Mouse (Mus musculus) liver, embryonic 13.5 days (tissue): Measurements from ENCODE around the gene Olfr266. TPM values are rescaled to one million over a fixed set of nuclear protein-coding genes. Genes with fewer than 3 reads are reported as not detected.

ENCODE experiments used
- ATAC-seq: fragments of 200-750 bp; cut with Nextera tagmentation; 2 replicates; pipeline ENCODE4 v1.8.0; 2017; ENCODE audit warnings: low read depth, mild to moderate bottlenecking, moderate number of reproducible peaks, moderate library complexity
- DNase-seq: peaks from one replicate; pipeline ENCODE4 v3.0.0; 2022
- H3K27ac ChIP-seq: fragments of 300-500 bp; sonication (generic); 2 replicates; pipeline ENCODE4 v1.5.1; 2015; ENCODE audit warnings: moderate library complexity, mild to moderate bottlenecking, inconsistent platforms
- H3K27me3 ChIP-seq: fragments of 300-500 bp; sonication (generic); 2 replicates; pipeline ENCODE4 v1.6.1; 2015; ENCODE audit warnings: mild to moderate bottlenecking, inconsistent platforms
- H3K36me3 ChIP-seq: fragments of 300-500 bp; sonication (generic); 2 replicates; pipeline ENCODE4 v1.6.1; 2015; ENCODE audit warnings: mild to moderate bottlenecking, inconsistent platforms
- H3K4me1 ChIP-seq: fragments of 300-500 bp; sonication (generic); replicated peaks from 2 replicates; pipeline ENCODE4 v1.6.1; 2015; ENCODE audit warnings: inconsistent platforms
- H3K4me2 ChIP-seq: fragments of 300-500 bp; sonication (generic); 2 replicates; pipeline ENCODE4 v1.6.1; 2015; ENCODE audit warnings: inconsistent platforms, mild to moderate bottlenecking, moderate library complexity
- H3K4me3 ChIP-seq: fragments of 300-500 bp; sonication (generic); replicated peaks from 2 replicates; pipeline ENCODE4 v1.5.1; 2015; ENCODE audit warnings: mild to moderate bottlenecking, inconsistent platforms
- H3K9ac ChIP-seq: fragments of 300-500 bp; sonication (generic); 2 replicates; pipeline ENCODE4 v1.6.1; 2015; ENCODE audit warnings: mild to moderate bottlenecking, inconsistent platforms
- H3K9me3 ChIP-seq: fragments of 300-500 bp; sonication (generic); replicated peaks from 2 replicates; pipeline ENCODE4 v1.6.1; 2016; ENCODE audit warnings: inconsistent platforms
- WGBS: fragments of 180-500 bp; shearing (Covaris S2); methylation state at CpG from one replicate; pipeline ENCODE4 v1.1.7; 2015; ENCODE audit not compliant: insufficient replicate concordance; 5-methylcytosine and 5-hydroxymethylcytosine counted together
- polyA plus RNA-seq: library from polyadenylated mRNA; unstranded; fragments of >200 nt; fragmentation: Nextera tagmentation; extraction: Ambion mirVana; gene quantifications from 2 replicates; pipeline ENCODE4 v1.2.1, GENCODE M21; 2015

The Olfr266 gene
- polyA plus RNA-seq = not detected in 2 replicates

- Histone ChIP-seq H3K4me1 (no peaks in the 10 kb centered on the region), H3K27me3 (no peaks in the 10 kb centered on the region), H3K36me3 (no peaks in the 10 kb centered on the region), H3K9me3 (no peaks in the 10 kb centered on the region), H3K4me3 (no peak within 1 kb of the TSS), H3K9ac (no peak within 1 kb of the TSS), H3K27ac (no peak within 1 kb of the TSS), H3K4me2 (no peak within 1 kb of the TSS)
- 46% methylated on average over 1 of the region's 1 CpGs for WGBS
- DNase-seq (no peak), ATAC-seq (no peak)
These were observed at the start of gene Olfr266 for GRCm38 (mm10) chr3:106826187-106826586. TSS of gene Olfr266 (minus strand) at chr3:106826287.

- Histone ChIP-seq H3K9ac (no peak overlapping the region), H3K4me1 (no peaks in the 10 kb centered on the region), H3K27ac (no peak overlapping the region), H3K4me2 (no peak overlapping the region), H3K4me3 (no peak overlapping the region), H3K36me3 (no peaks in the 10 kb centered on the region), H3K27me3 (no peaks in the 10 kb centered on the region), H3K9me3 (no peaks in the 10 kb centered on the region)
- ATAC-seq = no peak
- 63% methylated on average over 1 of the region's 1 CpGs for WGBS
- no peak for DNase-seq
These were observed 49.5 kb upstream of the Olfr266 start for GRCm38 (mm10) chr3:106875626-106876025.

- H3K27me3 ChIP-seq = no peaks in the 10 kb centered on the region
- no peak for DNase-seq
- H3K9ac ChIP-seq = no peak overlapping the region
- H3K9me3 ChIP-seq = no peaks in the 10 kb centered on the region
- no peaks in the 10 kb centered on the region for H3K36me3 ChIP-seq
- no peak overlapping the region for H3K27ac ChIP-seq
- no peak overlapping the region for H3K4me3 ChIP-seq
- no peak overlapping the region for H3K4me2 ChIP-seq
- no peak for ATAC-seq
- no peaks in the 10 kb centered on the region for H3K4me1 ChIP-seq
These were observed 46.8 kb upstream of the Olfr266 start for GRCm38 (mm10) chr3:106872893-106873292.

GRCm38 (mm10) chr3:106832107-106832506, 6.0 kb upstream of the Olfr266 start:
- Histone ChIP-seq H3K4me1 (no peaks in the 10 kb centered on the region), H3K4me2 (no peak overlapping the region), H3K4me3 (no peak overlapping the region), H3K27ac (no peak overlapping the region), H3K9me3 (peaks cover 4% of the 10 kb centered on the region), H3K27me3 (no peaks in the 10 kb centered on the region), H3K36me3 (no peaks in the 10 kb centered on the region), H3K9ac (no peak overlapping the region)
- ATAC-seq (0 out of 2 replicates have a peak, but pooled peaks have one; percentile 31), DNase-seq (no peak)
- WGBS = 56% methylated on average over 1 of the region's 1 CpGs

GRCm38 (mm10) chr3:106817676-106818075, 8.4 kb downstream of the Olfr266 start:
- ATAC-seq = no peak

GRCm38 (mm10) chr3:106808972-106809695, 17.0 kb downstream of the Olfr266 start:
- Histone ChIP-seq H3K27me3 (no peaks in the 10 kb centered on the region), H3K27ac (no peak overlapping the region), H3K36me3 (no peaks in the 10 kb centered on the region), H3K4me3 (no peak overlapping the region), H3K4me2 (no peak overlapping the region), H3K9ac (no peak overlapping the region), H3K4me1 (no peaks in the 10 kb centered on the region), H3K9me3 (no peaks in the 10 kb centered on the region)
- DNase-seq (no peak), ATAC-seq (no peak)
- 31% methylated on average over 2 of the region's 2 CpGs for WGBS

More at GRCm38 (mm10) chr3:106817676-106818075, 8.4 kb downstream of the Olfr266 start:
- Histone ChIP-seq H3K36me3 (no peaks in the 10 kb centered on the region), H3K9ac (no peak overlapping the region), H3K4me2 (no peak overlapping the region), H3K27ac (no peak overlapping the region), H3K9me3 (no peaks in the 10 kb centered on the region), H3K4me1 (no peaks in the 10 kb centered on the region), H3K27me3 (no peaks in the 10 kb centered on the region), H3K4me3 (no peak overlapping the region)
- no peak for DNase-seq
- 54% methylated on average over 2 of the region's 2 CpGs for WGBS

GRCm38 (mm10) chr3:106798079-106798478, 28.0 kb downstream of the Olfr266 start:
- H3K9me3 ChIP-seq = no peaks in the 10 kb centered on the region
- ATAC-seq (no peak), DNase-seq (no peak)
- H3K27me3 ChIP-seq = no peaks in the 10 kb centered on the region
- H3K4me3 ChIP-seq = no peak overlapping the region
- no peak overlapping the region for H3K9ac ChIP-seq
- H3K27ac ChIP-seq = no peak overlapping the region
- no peak overlapping the region for H3K4me2 ChIP-seq
- no peaks in the 10 kb centered on the region for H3K4me1 ChIP-seq
- no peaks in the 10 kb centered on the region for H3K36me3 ChIP-seq

GRCm38 (mm10) chr3:106789930-106790329, 36.2 kb downstream of the Olfr266 start, which contains the start of gene Cd53:
TSS of gene Cd53 (minus strand) at chr3:106790149.
- H3K4me3 ChIP-seq = peak within 1 kb of the TSS; percentile 21; the same call in 1 of the 2 replicates

GRCm38 (mm10) chr3:106788440-106788887, 37.6 kb downstream of the Olfr266 start:
- ATAC-seq = no peak

More at GRCm38 (mm10) chr3:106789930-106790329, 36.2 kb downstream of the Olfr266 start, which contains the start of gene Cd53:
- H3K9me3 ChIP-seq = no peaks in the 10 kb centered on the region
- no peak within 1 kb of the TSS for H3K27ac ChIP-seq
- WGBS = 16% methylated on average over 2 of the region's 2 CpGs
- ATAC-seq = no peak
- no peak within 1 kb of the TSS for H3K4me2 ChIP-seq
- H3K36me3 ChIP-seq = no peaks in the 10 kb centered on the region
- DNase-seq = peak; percentile 3
- H3K4me1 ChIP-seq = no peaks in the 10 kb centered on the region
- H3K27me3 ChIP-seq = no peaks in the 10 kb centered on the region
- H3K9ac ChIP-seq = no peak within 1 kb of the TSS

GRCm38 (mm10) chr3:106787972-106788371, 38.1 kb downstream of the Olfr266 start:
- no peaks in the 10 kb centered on the region for H3K9me3 ChIP-seq
- ATAC-seq (no peak), DNase-seq (no peak)
- H3K4me2 ChIP-seq = 0 out of 2 replicates have a peak overlapping the region, but pooled peaks have one; percentile 3
- H3K4me3 ChIP-seq = 0 out of 2 replicates have a peak overlapping the region, but pooled peaks have one; percentile 2
- no peak overlapping the region for H3K9ac ChIP-seq
- H3K27me3 ChIP-seq = no peaks in the 10 kb centered on the region
- no peaks in the 10 kb centered on the region for H3K36me3 ChIP-seq
- H3K4me1 ChIP-seq = no peaks in the 10 kb centered on the region
- H3K27ac ChIP-seq = 0 out of 2 replicates have a peak overlapping the region, but pooled peaks have one; percentile 9

More at GRCm38 (mm10) chr3:106788440-106788887, 37.6 kb downstream of the Olfr266 start:
- H3K4me3 ChIP-seq = 0 out of 2 replicates have a peak overlapping the region, but pooled peaks have one; percentile 2
- no peak for DNase-seq
- no peak overlapping the region for H3K4me2 ChIP-seq
- no peaks in the 10 kb centered on the region for H3K36me3 ChIP-seq
- no peak overlapping the region for H3K27ac ChIP-seq
- WGBS = 10% methylated on average over 2 of the region's 2 CpGs
- H3K27me3 ChIP-seq = no peaks in the 10 kb centered on the region
- H3K4me1 ChIP-seq = no peaks in the 10 kb centered on the region
- H3K9ac ChIP-seq = no peak overlapping the region
- no peaks in the 10 kb centered on the region for H3K9me3 ChIP-seq

- Histone ChIP-seq H3K27ac (no peak overlapping the region), H3K36me3 (no peaks in the 10 kb centered on the region), H3K27me3 (no peaks in the 10 kb centered on the region), H3K4me2 (no peak overlapping the region), H3K4me3 (no peak overlapping the region), H3K4me1 (no peaks in the 10 kb centered on the region), H3K9ac (no peak overlapping the region), H3K9me3 (no peaks in the 10 kb centered on the region)
- WGBS = 58% methylated on average over 3 of the region's 3 CpGs
- ATAC-seq (no peak), DNase-seq (no peak)
These were observed 41.0 kb downstream of the Olfr266 start for GRCm38 (mm10) chr3:106785130-106785529.

- H3K9me3 ChIP-seq = no peaks in the 10 kb centered on the region
- no peaks in the 10 kb centered on the region for H3K4me1 ChIP-seq
- H3K36me3 ChIP-seq = no peaks in the 10 kb centered on the region
- no peak overlapping the region for H3K4me3 ChIP-seq
- H3K27me3 ChIP-seq = no peaks in the 10 kb centered on the region
- WGBS = 78% methylated on average over 1 of the region's 1 CpGs
- DNase-seq (no peak), ATAC-seq (no peak)
- H3K4me2 ChIP-seq = no peak overlapping the region
- H3K27ac ChIP-seq = no peak overlapping the region
- no peak overlapping the region for H3K9ac ChIP-seq
These were observed 54.3 kb downstream of the Olfr266 start for GRCm38 (mm10) chr3:106771834-106772233.
